Mouse (Mus musculus) spleen, embryonic (tissue): ENCODE results near the gene D230025D16Rik.

Source experiments
- CTCF ChIA-PET: fragments of 350-600 bp; sonication (Branson Sonifier 250); formaldehyde crosslinking; loops from one replicate; lab custom pipeline; 2022; lab: Charles Lee

Gene D230025D16Rik

GRCm38 (mm10) chr8:105289805-105290460, 65.0 kb downstream of the D230025D16Rik start, which contains the start of gene 4931428F04Rik:
Gene 4931428F04Rik, minus strand, starts transcription at chr8:105289864.
- CTCF ChIA-PET, result no interaction called here

- CTCF ChIA-PET, result interaction anchor here (0.9 kb wide), 1 partner anchor 14 kb away, joined by 3 read pairs; no protein-coding TSS in a partner anchor
Measured at GRCm38 (mm10) chr8:105290554-105291314, 65.8 kb downstream of the D230025D16Rik start.

- CTCF ChIA-PET, result interaction anchor here (0.7 to 0.9 kb wide), 2 partner anchors 13 to 138 kb away, joined by 3 to 5 read pairs; no protein-coding TSS in a partner anchor
Measured at GRCm38 (mm10) chr8:105291364-105291763, 66.4 kb downstream of the D230025D16Rik start.

GRCm38 (mm10) chr8:105291802-105292201, 66.9 kb downstream of the D230025D16Rik start:
- CTCF ChIA-PET, result interaction anchor here (0.7 kb wide), 1 partner anchor 138 kb away, joined by 5 read pairs; no protein-coding TSS in a partner anchor

GRCm38 (mm10) chr8:105292471-105292870, 67.5 kb downstream of the D230025D16Rik start:
- CTCF ChIA-PET, result no interaction called here

- CTCF ChIA-PET, result no interaction called here
Measured at GRCm38 (mm10) chr8:105293405-105293804, 68.5 kb downstream of the D230025D16Rik start.

GRCm38 (mm10) chr8:105294776-105295175, 69.8 kb downstream of the D230025D16Rik start:
- CTCF ChIA-PET, result no interaction called here

- CTCF ChIA-PET, result no interaction called here
Measured at GRCm38 (mm10) chr8:105295256-105295655, 70.3 kb downstream of the D230025D16Rik start.

GRCm38 (mm10) chr8:105295895-105296573, 71.1 kb downstream of the D230025D16Rik start, which contains the start of gene Exoc3l:
Gene Exoc3l, minus strand, starts transcription at chr8:105296101.
- CTCF ChIA-PET, result interaction anchor here (0.7 kb wide), 1 partner anchor 123 kb away, joined by 3 read pairs; no protein-coding TSS in a partner anchor

GRCm38 (mm10) chr8:105297511-105298192, 72.7 kb downstream of the D230025D16Rik start, which contains the start of gene E2f4:
Gene E2f4, plus strand, starts transcription at chr8:105297663.
- CTCF ChIA-PET, result interaction anchor here (0.9 kb wide), 1 partner anchor 16 kb away, joined by 3 read pairs; no protein-coding TSS in a partner anchor

GRCm38 (mm10) chr8:105298351-105299252, 73.7 kb downstream of the D230025D16Rik start:
- CTCF ChIA-PET, result no interaction called here

GRCm38 (mm10) chr8:105299962-105300361, 75.0 kb downstream of the D230025D16Rik start:
- CTCF ChIA-PET, result no interaction called here
